42 mouse cellular contexts compared by ENCODE assay signal in genomic region chr11:98671284-98671815, GRCm38 (mm10). TPM values are rescaled to one million over a fixed set of nuclear protein-coding genes. Genes with fewer than 3 reads are reported as not detected.
"Had no signal": no experiment of that assay in that cellular context is flagged by ENCODE, and none has a peak within 500 bp of the region (broad histone marks: within the 10 kb centered on the region; RNA-seq: fewer than 3 reads in every experiment).

No protein-coding gene starts in this region.

- ATAC-seq: hindbrain, postnatal 0 days; intestine, embryonic 16.5 days had no signal

- DNase-seq: gastrocnemius, postnatal 10 days; gastrocnemius, postnatal 25 days; heart, adult 18-20 months; heart, postnatal 14 days; heart, postnatal 36 days; kidney, adult 11 months; kidney, adult 2 months; kidney, adult 9 months; kidney, postnatal 14 days; kidney, postnatal 36 days; layer of hippocampus, adult 9-11 months; layer of hippocampus, postnatal 36 days; left cerebral cortex, postnatal 4 days had no signal

- H3K4me3 ChIP-seq: gastrocnemius, adult 2 months; heart, embryonic 10.5 days; heart, embryonic 13.5 days; heart, embryonic 15.5 days; hindbrain, embryonic 13.5 days; hindbrain, embryonic 15.5 days; kidney, embryonic 15.5 days; limb, embryonic 13.5 days; limb, embryonic 15.5 days had no signal

- H3K4me2 ChIP-seq: heart, embryonic 13.5 days; heart, embryonic 15.5 days; hindbrain, embryonic 13.5 days; hindbrain, embryonic 15.5 days; kidney, embryonic 15.5 days; limb, embryonic 13.5 days; limb, embryonic 15.5 days had no signal

- H3K27ac ChIP-seq: heart, embryonic 10.5 days; heart, embryonic 13.5 days; heart, embryonic 15.5 days; hindbrain, embryonic 13.5 days; hindbrain, embryonic 15.5 days; hindbrain, postnatal 0 days; kidney, embryonic 15.5 days; kidney, postnatal 0 days; limb, embryonic 13.5 days; limb, embryonic 15.5 days had no signal

- H3K9me3 ChIP-seq: heart, embryonic 10.5 days; heart, embryonic 13.5 days; heart, embryonic 15.5 days; hindbrain, embryonic 13.5 days; hindbrain, embryonic 15.5 days; kidney, embryonic 15.5 days; limb, embryonic 13.5 days; limb, embryonic 15.5 days had no signal

- H3K4me1 ChIP-seq: heart, embryonic 13.5 days; heart, embryonic 15.5 days; hindbrain, embryonic 13.5 days; hindbrain, embryonic 15.5 days; limb, embryonic 13.5 days; limb, embryonic 15.5 days had no signal

- H3K9ac ChIP-seq: heart, embryonic 13.5 days; heart, embryonic 15.5 days; hindbrain, embryonic 13.5 days; hindbrain, embryonic 15.5 days; kidney, embryonic 15.5 days; limb, embryonic 13.5 days; limb, embryonic 15.5 days had no signal

- H3K36me3 ChIP-seq: heart, embryonic 10.5 days; heart, embryonic 13.5 days; heart, embryonic 15.5 days; hindbrain, embryonic 13.5 days; hindbrain, embryonic 15.5 days; kidney, embryonic 15.5 days; limb, embryonic 13.5 days; limb, embryonic 15.5 days had no signal

RNA-seq across cellular contexts. Expression of gene Gsdma, which starts 7.2 kb away (rescaled TPM):
- total RNA-seq: gastrocnemius, postnatal 10 days; gastrocnemius, postnatal 4 days; granulocyte monocyte progenitor cell, adult 5-6 weeks; heart, postnatal 14 days; heart, postnatal 36 days; hematopoietic stem cell, adult 5-6 weeks; hindbrain, postnatal 0 days; layer of hippocampus, adult 18-20 months; layer of hippocampus, postnatal 14 days; layer of hippocampus, postnatal 36 days; left cerebral cortex, adult 8-10 months; left cerebral cortex, postnatal 25 days; left cerebral cortex, postnatal 4 days had no signal
- polyA plus RNA-seq: heart, embryonic 10.5 days; heart, embryonic 15.5 days; heart, postnatal 0 days; hindbrain, embryonic 11.5 days; hindbrain, embryonic 15.5 days; intestine, embryonic 14.5 days; kidney, adult 2 months had no signal

RNA-seq across cellular contexts. Expression of gene Gsdma2, which starts 24.8 kb away (rescaled TPM):
- total RNA-seq: gastrocnemius, postnatal 10 days; gastrocnemius, postnatal 25 days; gastrocnemius, postnatal 4 days; granulocyte monocyte progenitor cell, adult 5-6 weeks; heart, adult 18-20 months; heart, postnatal 36 days; hematopoietic stem cell, adult 5-6 weeks; hindbrain, postnatal 0 days; layer of hippocampus, adult 18-20 months; layer of hippocampus, adult 8-10 months; layer of hippocampus, postnatal 14 days; layer of hippocampus, postnatal 36 days; left cerebral cortex, adult 18-20 months; left cerebral cortex, adult 8-10 months; left cerebral cortex, postnatal 10 days; left cerebral cortex, postnatal 25 days; left cerebral cortex, postnatal 4 days had no signal
- polyA plus RNA-seq: frontal cortex, adult 2 months; heart, embryonic 10.5 days; heart, embryonic 13.5 days; heart, embryonic 15.5 days; heart, postnatal 0 days; hindbrain, embryonic 11.5 days; hindbrain, embryonic 15.5 days; hindbrain, postnatal 0 days; intestine, embryonic 14.5 days; kidney, adult 2 months; kidney, embryonic 15.5 days; kidney, postnatal 0 days; limb, embryonic 11.5 days; limb, embryonic 13.5 days; limb, embryonic 15.5 days had no signal

RNA-seq across cellular contexts. Expression of gene Csf3, which starts 29.7 kb away (rescaled TPM):
- total RNA-seq: gastrocnemius, adult 2 months; gastrocnemius, postnatal 10 days; gastrocnemius, postnatal 25 days; gastrocnemius, postnatal 4 days; granulocyte monocyte progenitor cell, adult 5-6 weeks; heart, adult 18-20 months; heart, adult 8-10 months; heart, postnatal 14 days; heart, postnatal 36 days; hematopoietic stem cell, adult 5-6 weeks; hindbrain, postnatal 0 days; layer of hippocampus, adult 18-20 months; layer of hippocampus, adult 8-10 months; layer of hippocampus, postnatal 14 days; layer of hippocampus, postnatal 36 days; left cerebral cortex, adult 18-20 months; left cerebral cortex, adult 8-10 months; left cerebral cortex, postnatal 10 days; left cerebral cortex, postnatal 25 days; left cerebral cortex, postnatal 4 days had no signal
- polyA plus RNA-seq: frontal cortex, adult 2 months; heart, embryonic 10.5 days; heart, embryonic 13.5 days; heart, embryonic 15.5 days; heart, postnatal 0 days; hindbrain, embryonic 11.5 days; hindbrain, embryonic 13.5 days; hindbrain, embryonic 15.5 days; hindbrain, postnatal 0 days; intestine, embryonic 14.5 days; intestine, embryonic 16.5 days; kidney, adult 2 months; kidney, embryonic 15.5 days; large intestine, adult 2 months; limb, embryonic 13.5 days had no signal

RNA-seq across cellular contexts. Expression of gene Gsdma3, which starts 45.2 kb away (rescaled TPM):
- total RNA-seq: granulocyte monocyte progenitor cell, adult 5-6 weeks; hematopoietic stem cell, adult 5-6 weeks; layer of hippocampus, adult 18-20 months; layer of hippocampus, postnatal 14 days; left cerebral cortex, adult 18-20 months; left cerebral cortex, postnatal 25 days; left cerebral cortex, postnatal 4 days had no signal
- polyA plus RNA-seq: frontal cortex, adult 2 months; heart, embryonic 10.5 days; heart, embryonic 13.5 days; heart, embryonic 15.5 days; heart, postnatal 0 days; hindbrain, embryonic 11.5 days; hindbrain, embryonic 13.5 days; hindbrain, embryonic 15.5 days; hindbrain, postnatal 0 days; intestine, embryonic 14.5 days; intestine, embryonic 16.5 days; kidney, adult 2 months; kidney, embryonic 15.5 days; kidney, postnatal 0 days; large intestine, adult 2 months; limb, embryonic 11.5 days; limb, embryonic 13.5 days; limb, embryonic 15.5 days had no signal
